Mouse (Mus musculus) liver, postnatal 0 days (tissue): ENCODE measurements around the gene Bfsp2.

Source experiments
- CTCF ChIP-seq: sonication (generic); IDR thresholded peaks from 2 replicates; pipeline ENCODE4 v1.5.1; 2016; ENCODE audit warnings: antibody characterized with exemption, low read depth
- EP300 ChIP-seq: IDR thresholded peaks from 2 replicates; pipeline ENCODE4 v1.6.1; 2016; ENCODE audit warnings: antibody characterized with exemption, low read depth, mild to moderate bottlenecking

DNA sequence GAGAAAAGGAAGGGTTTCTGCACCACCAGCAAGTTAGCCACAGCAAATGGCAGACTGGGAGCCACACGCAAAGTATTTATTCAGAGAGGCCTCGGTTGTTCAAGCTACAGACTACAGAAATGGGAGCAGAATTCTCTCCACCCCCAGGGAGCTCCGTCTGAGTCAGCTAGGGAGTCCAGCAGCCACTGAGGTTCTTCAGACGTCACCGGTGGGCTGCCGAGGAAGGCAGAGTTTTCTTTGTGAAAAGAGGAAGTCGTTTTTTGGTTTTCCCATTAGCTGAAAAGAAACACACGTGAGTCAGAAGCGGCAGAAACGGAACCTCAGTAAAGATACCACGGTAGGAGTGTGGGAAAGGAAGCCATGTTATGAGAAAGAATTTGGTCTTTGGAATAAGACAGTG is 55.4 kb downstream of the Bfsp2 start:
- TF ChIP-seq CTCF (no peak), EP300 (no peak)
